Mouse (Mus musculus): ENCODE data around the gene Rpa3.

Gene Rpa3

DNA sequence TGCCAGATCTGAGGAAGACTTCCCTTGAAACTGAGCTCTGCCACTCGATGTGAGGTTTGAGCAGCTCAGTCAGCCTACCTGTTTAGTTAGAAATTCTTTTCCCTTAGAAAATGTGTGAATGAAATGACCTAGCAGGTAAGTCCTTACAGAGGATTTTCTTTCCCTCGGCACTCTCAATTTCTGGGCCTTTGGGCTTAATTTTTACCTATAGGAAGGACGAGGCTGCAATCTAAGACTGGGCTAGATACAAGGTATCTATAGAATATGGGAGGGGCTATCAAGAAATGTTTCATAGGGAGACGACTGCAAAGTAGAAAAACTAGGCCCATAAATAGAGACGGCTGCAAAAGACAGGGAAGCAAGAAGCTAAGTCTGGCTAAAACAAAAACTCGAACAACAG lies 657 bp downstream of the Rpa3 start:
- CTCF ChIA-PET = interaction anchor here in 2 of 4 experiments (0.8 to 1.7 kb wide), 3 partner anchors 12 to 414 kb away, joined by 3 to 7 read pairs (median 4); partner anchors contain the start of gene C1galt1 (in 1 of the 2)
- POLR2A ChIA-PET = interaction anchor here in 3 of 4 experiments (0.6 to 3.0 kb wide), 21 partner anchors 8 to 573 kb away, joined by 3 to 16 read pairs (median 4); partner anchors contain the start of gene C1galt1 (in 2 of the 3)

GRCm38 (mm10) chr6:8228596-8228995 lies 30.4 kb downstream of the Rpa3 start:
- ChIA-PET CTCF (interaction anchor here in 1 of 4 experiments (0.5 kb wide), 1 partner anchor 36 kb away, joined by 4 read pairs; no protein-coding TSS in a partner anchor), POLR2A (interaction anchor here in 1 of 4 experiments (1.1 kb wide), 1 partner anchor 27 kb away, joined by 3 read pairs; no protein-coding TSS in a partner anchor)

DNA sequence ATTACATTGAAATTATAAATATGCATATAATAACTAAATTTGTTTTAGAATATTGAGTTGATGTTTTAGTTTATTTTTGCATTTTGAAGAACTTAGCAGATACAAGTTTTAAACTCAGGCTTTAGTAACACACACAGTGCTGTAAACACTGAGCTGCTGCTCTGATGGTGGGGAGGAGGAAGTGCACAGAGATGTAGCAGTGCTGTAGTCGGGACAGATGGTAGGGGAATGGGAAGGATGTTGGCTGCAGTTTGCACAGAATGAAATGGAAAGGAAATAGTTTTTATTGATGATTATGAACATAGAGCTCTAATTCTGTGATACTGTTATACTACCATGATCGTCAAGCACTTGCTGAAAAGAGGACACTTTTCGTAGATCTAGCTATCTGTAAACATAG lies 31.9 kb downstream of the Rpa3 start:
- ChIA-PET CTCF (no interaction called here), POLR2A (interaction anchor here in 1 of 4 experiments (0.9 kb wide), 1 partner anchor 16 kb away, joined by 3 read pairs; no protein-coding TSS in a partner anchor)

GRCm38 (mm10) chr6:8210661-8211060 lies 48.3 kb downstream of the Rpa3 start:
- POLR2A ChIA-PET = interaction anchor here in 2 of 4 experiments (1.0 to 3.0 kb wide), 6 partner anchors 10 to 517 kb away, joined by 3 to 14 read pairs (median 4); partner anchors contain the start of genes Gm45062 (in 2 of the 2), Rpa3 (in 2 of the 2) and Umad1 (in 2 of the 2)

GRCm38 (mm10) chr6:8209866-8210186 lies 49.1 kb downstream of the Rpa3 start:
- POLR2A ChIA-PET = interaction anchor here in 1 of 4 experiments (0.6 to 3.0 kb wide), 7 partner anchors 9 to 137 kb away, joined by 3 to 15 read pairs (median 3); partner anchors contain the start of genes Gm45062, Rpa3 and Umad1
- CTCF ChIA-PET = no interaction called here

More at GRCm38 (mm10) chr6:8210661-8211060, 48.3 kb downstream of the Rpa3 start:
- CTCF ChIA-PET = no interaction called here

GRCm38 (mm10) chr6:8209047-8209865 lies 49.7 kb downstream of the Rpa3 start, which contains the start of gene Mios:
Mios (plus strand) TSS chr6:8209222.
- ChIA-PET CTCF (interaction anchor here in 1 of 4 experiments (0.6 kb wide), 1 partner anchor 96 kb away, joined by 4 read pairs; no protein-coding TSS in a partner anchor), POLR2A (interaction anchor here in 1 of 4 experiments (0.6 to 3.0 kb wide), 8 partner anchors 9 to 138 kb away, joined by 3 to 15 read pairs (median 3); partner anchors contain the start of genes Gm45062, Rpa3 and Umad1)
